Mouse (Mus musculus) neutrophil, adult 5-6 weeks (primary cell): ENCODE measurements around the gene Nol3. TPM values are rescaled to one million over a fixed set of nuclear protein-coding genes. Genes with fewer than 3 reads are reported as not detected.

Source experiments
- ATAC-seq: fragments of 151-379, 151-347 bp; 2 replicates; pipeline ENCODE4 v1.8.0; 2017; ENCODE audit warnings: mild to moderate bottlenecking, moderate TSS enrichment; ENCODE audit not compliant: insufficient number of reproducible peaks, poor library complexity, low FRiP score, severe bottlenecking; ENCODE audit errors: extremely low read depth
- total RNA-seq: library from RNA; stranded (forward); fragments of 200-1000 nt; gene quantifications from 2 replicates; pipeline ENCODE4 v1.2.3, GENCODE M21; 2017

The Nol3 gene
- total RNA-seq, 1 experiment from 2014 or later: not detected

DNA sequence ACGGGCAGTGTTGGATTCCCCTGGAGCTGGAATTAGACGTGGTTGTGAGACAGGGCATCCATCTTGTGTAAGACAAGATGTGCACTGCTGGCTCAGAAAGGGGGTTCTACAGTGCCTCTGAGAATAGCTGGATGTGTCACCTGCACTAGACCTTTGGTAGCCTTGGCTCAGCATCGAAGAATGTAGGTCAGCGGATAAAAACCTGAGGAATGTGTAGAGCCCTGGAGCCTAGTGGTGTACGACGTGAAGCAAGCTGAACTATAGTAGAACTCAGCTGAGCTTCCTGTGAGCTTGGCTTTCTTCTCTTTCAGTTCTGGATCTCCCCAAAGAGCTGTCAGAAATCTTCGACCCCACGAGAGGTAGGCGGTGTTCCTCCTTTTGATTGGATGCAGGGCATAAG lies 27.9 kb downstream of the Nol3 start:
- ATAC-seq: no peak

DNA sequence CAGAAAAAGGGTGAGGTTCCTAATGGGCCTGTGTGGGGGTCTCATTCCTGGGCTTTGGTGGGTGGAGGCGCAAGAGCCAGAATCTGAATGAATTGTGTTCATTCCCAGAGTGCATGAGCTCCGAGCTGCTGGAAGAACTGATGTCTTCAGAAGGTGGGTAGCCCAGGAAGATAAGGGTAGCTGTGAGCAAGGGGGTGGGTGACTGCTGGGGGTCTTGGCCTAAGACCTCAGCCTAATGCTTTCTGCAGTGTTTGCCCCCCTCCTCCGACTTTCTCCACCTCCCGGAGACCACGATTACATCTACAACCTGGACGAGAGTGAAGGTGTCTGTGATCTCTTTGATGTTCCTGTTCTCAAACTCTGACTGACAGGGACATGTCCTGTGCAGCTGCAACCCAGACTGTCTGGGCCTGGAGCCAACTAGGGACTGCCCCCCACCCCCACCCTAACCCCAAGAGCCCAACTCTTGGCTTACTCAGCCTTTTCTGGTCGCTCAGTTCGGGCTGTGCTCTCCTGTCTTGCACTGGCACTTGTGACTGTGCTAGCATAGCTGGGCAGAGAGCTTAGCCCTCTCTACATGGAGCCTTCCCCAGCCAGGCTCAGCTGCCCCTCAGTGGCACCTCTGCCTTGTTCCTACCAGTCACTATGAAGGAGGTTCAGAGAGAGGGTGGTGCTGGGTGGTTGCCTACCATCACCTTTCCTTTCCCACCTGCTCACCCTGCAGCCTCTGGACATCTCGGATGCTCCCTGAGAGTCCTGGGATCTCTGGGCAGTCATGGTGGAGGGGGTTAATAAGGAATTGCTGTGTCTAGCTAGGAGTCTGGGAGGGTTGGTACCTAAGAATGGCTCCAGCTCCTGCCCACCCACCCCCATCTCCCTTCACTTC lies 28.6 kb downstream of the Nol3 start:
- ATAC-seq: no peak

DNA sequence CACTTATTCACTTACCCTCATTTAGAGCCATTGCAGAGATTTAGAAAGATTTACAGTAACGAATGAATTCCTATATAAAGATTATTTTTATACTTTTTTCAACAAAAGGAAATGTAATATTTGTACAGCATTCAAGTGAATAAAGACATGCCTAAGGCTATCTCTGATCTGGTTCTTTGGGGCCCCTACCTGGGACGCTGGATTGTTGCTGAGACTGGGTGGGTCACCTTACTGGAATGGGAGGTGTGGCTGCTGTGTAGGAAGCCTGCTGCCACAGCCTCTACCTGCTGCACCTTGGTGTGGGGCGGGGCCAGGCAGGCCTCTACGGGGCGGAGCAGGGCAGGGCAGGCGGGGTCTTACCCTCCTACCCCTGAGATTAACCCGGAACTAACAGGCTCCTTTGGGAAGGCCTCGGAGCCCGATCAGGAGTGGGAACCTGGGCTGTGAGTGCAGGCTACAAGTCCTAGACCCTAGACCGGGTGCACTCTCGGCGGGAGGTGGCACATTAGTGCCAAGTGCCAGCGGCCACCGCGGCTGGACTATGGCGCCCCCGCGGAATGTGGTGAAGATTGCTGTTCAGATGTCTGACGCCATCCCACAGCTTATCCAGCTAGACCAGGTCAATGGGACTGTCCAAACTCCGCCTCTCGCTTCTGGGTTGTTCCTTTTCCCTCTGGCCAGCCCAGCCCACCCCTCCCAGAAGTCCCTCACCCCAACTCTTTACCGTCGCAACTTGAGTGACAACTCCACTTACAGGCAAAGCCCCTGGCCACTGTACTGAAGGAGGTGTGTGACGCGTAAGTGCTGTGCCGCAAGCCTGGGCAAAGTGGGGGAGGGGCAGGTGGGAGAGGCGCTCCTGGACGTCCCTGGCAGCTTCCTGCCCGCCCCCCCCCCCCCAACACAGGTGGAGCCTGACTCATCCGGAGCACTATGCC lies 29.5 kb downstream of the Nol3 start, which contains the start of gene Elmo3:
TSS of gene Elmo3 (plus strand) at position 391 of the 935 bp plus-strand sequence.
- ATAC-seq: no peak

DNA sequence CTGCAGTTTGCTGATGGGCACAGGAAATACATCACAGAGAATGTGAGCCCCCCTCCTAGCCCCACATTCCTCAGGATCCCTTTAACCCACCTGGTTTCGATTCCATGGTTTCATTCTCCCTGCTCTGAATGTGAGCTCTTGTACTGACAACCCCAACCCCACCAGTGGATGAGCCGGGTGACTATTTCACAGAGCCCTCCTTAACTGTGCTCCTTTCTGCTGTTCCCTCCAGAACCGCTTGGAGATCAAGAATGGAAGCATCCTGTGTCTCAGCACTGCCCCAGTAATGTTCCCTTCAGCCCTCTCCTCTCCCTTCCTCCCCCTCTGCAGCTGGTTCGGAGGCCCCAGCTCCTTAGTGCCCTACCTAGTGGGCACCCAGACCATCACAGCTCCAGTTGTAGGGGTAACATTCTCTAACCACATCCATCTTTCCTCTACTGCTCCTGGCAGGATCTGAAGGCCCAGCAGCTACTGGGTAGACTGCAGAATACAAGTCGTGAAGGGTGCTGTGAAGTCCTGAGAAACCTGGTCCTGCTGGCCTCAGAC lies 30.3 kb downstream of the Nol3 start:
- no peak for ATAC-seq

DNA sequence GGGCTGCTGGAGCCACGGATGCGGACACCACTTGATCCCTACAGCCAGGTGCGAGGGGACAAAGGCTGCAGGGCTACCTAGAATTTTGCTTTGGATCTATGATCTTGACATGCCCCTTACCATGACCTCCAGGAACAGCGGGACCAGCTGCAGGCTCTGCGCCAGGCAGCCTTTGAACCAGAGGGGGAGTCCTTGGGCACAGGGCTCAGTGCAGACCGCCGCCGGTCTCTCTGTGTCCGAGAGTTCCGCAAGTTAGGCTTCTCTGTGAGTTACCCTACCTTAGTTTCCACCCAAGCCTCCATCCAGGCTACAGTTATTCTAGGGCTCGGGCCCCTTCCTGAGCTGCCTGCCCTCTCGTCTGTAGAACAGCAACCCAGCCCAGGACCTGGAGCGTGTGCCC lies 31.7 kb downstream of the Nol3 start:
- ATAC-seq: no peak

DNA sequence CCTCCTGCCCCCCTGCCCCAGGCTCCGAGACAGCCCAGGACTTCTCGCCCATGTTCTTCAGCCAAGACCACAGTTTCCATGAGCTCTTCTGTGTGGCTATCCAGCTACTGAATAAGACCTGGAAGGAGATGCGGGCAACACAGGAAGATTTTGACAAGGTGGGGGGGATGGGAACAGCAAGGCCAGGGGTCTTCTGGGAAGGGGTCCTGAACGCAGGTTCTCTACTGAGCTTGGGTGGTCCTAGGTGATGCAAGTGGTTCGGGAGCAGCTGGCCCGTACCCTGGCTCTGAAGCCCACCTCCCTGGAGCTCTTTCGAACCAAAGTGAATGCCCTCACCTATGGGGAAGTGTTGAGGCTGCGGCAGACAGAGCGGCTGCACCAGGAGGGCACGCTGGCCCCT lies 32.5 kb downstream of the Nol3 start:
- no peak for ATAC-seq

DNA sequence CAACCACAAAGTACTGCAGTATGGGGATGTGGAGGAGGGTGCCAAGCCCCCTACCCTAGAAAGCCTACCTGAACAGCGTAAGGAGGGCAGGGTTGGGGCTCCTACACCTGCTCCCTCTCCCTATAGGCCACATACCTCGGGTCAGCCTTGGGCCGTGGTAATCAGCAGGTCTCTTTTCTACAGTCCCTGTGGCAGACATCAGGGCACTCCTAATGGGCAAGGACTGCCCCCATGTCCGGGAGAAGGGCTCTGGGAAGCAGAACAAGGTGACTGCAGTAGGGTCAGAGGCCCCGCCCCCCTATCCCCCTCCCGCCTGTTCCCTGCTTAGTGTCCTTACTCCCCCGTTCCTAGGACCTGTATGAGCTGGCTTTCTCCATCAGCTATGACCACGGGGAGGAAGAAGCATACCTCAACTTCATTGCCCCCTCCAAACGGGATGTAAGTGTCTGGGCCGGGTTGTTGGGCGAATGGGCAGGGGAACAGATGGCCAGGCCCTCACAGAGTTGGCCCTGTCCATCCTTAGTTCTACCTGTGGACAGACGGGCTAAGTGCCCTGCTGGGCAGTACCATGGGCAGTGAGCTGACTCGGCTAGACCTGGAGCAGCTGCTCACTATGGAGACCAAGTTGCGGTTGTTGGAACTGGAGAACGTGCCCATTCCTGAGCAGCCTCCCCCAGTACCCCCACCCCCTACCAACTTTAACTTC lies 33.4 kb downstream of the Nol3 start:
- no peak for ATAC-seq

DNA sequence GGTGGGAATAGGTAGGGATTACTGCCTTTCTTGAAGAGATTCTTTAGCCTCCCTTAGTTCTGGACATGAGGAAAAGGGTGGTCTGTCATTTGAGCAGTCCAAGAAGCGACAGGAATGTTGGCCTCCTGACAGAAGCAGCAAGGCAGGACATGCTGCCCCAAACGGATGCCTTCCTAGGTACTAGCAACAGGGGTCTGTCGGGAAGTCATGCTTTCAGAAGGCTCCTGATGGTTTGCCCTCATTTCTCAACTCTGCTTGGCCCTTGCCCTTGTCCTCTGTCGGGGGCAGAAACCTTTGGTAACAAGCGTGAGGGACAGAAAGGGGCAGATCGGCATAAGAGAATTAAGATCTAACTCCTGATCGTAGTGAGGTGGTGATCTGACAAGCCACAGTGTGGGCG lies 34.2 kb downstream of the Nol3 start:
- no peak for ATAC-seq

DNA sequence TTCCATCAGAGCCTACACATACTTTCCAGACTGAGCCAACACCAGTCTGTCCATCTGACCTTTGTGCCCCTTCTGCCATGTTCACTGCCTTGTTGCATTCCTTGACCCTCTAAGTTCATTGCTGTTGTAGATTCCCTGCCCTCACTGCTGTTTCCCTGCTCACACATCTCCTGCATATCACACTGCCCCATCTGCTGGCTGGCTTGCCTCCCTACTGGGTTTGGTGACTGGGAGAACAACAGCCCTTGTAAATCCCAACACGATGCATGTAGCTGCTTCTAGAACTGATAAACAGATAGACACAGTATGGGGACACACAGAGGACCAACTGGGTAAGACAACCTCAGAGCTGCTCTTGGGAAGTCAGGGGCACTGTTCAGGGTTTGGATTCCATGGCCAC lies 35.8 kb downstream of the Nol3 start:
- no peak for ATAC-seq

DNA sequence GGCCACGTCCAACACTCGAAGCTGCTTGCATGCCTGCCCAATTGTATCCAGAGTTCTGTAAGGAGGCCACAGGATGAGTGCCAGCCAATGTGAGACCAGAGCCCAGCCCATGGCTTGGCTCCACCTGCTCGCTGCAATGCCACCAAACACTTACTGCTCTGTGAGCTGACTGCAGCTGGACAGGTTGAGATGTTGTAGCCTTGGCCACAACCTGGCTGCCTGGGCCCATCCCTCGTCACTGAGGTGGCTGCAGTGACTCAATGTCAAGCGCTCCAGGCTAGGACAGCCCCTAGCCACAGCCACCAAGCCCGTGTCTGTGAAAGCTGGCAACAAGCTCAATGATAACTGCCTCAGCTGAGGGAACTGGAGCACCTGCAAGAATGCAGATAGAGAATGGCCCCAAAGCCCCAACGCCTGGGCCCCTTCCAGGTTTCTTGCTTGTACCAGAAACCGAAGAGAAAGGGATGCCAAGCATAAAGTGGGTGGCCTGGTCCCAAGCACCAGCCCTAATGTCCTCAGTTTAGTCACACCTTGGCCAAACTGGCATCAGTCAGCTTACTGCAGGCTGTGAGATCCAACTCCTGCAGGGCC lies 37.0 kb downstream of the Nol3 start:
- no peak for ATAC-seq

DNA sequence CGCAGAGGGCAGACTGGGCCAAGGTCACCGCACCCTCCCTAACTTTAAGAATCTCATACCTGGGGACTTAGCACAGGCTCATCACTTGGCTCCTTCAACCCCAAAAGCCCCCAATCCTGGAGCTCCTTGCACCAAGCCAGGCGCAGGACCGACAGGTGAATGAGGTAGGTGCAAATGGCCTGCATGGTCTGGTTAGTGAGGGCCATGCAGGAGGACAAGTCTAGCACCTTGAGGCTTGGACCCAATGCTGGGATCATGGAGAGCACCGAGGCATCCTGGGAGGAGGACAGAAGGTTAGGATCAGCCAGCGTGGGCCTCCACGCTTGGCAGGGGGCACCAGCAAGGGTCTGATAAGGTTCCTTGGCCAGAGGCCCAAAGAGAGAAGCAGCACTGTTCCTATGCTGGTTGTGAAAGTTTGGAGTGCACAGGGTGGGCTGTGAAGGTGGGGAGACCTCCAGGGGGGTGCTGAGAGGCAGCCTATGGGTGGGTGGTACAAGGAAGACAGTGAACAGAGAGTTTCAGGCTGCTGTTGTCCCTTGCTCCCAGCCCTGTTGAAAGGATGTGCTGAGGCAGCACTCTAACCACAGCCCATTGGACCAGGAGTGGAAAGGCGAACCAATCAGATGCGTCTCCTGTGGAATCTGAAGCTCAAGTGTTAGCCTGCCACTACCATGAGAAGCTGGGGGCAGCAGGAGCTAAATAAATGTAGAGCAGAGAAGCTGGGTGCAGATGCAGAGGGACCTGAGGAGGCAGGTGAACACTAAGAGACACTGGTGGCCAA lies 37.9 kb downstream of the Nol3 start:
- ATAC-seq: no peak

DNA sequence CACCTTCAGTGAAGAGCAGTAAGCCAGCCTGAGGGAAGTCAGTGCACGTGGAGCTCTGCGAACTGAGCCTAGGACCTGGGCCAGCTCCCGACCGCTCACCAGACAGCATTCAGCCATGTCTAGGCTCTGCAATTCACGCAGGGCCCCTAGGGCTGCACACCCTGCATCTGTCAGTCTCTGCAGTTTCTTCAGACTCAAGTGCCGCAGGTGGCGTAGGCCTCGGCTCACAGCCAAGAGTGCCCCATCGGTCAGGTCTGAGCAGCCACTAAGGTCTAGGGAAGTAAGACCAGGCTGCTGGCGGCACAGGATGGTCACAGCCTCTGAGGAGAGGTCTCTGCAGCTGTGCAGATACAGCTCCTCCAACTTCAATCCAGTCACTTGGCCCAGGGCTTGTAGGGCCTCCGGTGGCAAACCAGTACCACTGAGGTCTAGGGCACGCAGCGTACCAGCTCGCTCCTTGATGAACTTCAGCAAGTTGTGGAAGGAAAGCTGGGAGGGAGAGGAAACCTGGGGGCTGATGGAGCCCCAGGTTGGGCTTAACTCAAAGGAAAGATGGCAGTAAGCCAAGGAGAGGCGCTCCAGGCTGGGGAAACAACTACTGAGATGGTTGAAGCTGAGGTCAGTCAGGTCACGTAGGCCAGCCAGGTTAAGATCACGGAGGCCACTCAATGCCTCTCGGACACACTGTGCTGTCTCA lies 39.3 kb downstream of the Nol3 start:
- ATAC-seq: no peak

DNA sequence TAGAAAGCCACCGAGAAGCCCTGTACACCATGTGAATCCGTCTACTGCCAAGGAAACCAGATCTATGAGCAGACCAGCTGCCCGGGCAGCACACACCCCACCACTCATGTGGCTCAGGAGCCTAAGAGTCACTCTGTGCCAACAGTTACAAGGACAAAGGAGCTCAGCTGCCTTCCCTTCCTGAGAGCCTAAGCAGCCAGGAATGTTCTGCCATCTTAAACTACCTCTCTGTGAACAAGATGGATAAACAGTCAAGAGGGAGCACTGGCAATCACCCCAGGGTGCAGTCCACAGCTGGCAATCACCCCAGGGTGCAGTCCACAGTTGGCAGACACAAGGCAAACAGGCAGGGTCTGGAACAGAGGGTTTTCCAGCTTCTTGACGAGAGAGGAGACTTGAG lies 42.0 kb downstream of the Nol3 start:
- ATAC-seq: no peak

DNA sequence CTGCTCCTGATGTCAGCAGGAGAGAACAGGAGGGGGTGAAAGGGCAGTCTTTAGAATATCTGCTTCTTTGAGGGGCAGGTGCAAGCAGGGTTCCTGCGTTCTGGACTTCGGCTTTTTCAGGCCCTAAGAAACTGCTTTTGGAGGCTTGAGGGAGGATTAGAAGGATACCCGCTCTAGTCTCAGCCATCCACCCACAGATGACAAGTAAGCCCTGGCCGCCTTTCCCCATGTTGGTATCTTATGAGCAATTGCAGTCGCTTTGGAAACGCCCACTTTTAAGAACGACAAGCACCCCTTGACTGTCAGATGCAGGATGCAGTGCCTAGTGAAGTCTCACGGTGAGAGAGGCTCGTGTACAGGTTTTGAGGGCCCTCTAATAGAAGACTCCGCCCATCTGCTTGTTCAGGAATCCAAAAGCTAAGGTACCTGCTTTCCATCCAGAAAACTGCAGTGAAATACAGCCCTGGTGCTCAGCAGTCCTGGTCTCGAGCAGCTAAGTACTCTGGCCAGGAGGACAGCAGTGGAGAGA lies 42.8 kb downstream of the Nol3 start:
- ATAC-seq: no peak

DNA sequence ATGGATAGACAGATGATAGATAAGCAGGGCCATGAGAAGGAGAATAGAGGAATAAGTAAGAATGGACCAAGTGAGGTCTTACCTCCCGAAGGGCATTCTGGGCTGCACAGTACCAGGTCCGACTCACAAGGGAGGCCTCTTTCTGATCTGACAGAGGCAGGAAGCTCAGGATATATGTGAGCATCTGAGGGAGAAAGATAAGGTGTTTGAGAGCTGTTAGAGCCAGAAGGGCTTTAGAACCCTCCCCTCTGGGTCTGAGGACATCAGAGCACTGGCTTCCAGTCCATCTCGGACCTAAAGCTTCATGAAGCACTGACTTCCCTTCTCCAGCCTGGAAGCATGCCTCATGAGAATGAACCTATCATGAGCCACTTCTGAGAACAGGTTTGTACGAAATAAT lies 47.2 kb downstream of the Nol3 start:
- no peak for ATAC-seq

DNA sequence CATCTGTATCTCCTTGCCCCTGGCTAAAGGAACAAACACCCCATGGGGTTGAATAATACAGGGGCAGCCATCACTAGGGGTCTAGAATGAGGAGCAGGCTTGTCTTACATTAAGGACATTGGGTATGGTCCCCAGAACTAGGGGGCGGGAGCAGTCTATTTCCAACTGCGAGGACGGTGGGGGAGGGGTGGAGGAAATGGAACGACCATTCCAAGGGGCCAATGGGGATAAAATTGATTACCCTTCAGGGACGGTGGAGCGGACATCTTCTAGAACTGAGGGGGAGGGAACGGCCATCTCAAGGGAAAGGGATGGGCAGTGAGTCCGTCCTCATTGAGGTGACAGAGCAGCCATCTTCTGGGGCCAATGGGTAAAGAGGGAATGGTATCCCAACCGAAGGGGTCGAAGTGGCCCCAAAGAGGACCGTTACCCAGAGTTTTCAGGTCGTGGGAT lies 49.7 kb downstream of the Nol3 start:
- ATAC-seq: no peak

DNA sequence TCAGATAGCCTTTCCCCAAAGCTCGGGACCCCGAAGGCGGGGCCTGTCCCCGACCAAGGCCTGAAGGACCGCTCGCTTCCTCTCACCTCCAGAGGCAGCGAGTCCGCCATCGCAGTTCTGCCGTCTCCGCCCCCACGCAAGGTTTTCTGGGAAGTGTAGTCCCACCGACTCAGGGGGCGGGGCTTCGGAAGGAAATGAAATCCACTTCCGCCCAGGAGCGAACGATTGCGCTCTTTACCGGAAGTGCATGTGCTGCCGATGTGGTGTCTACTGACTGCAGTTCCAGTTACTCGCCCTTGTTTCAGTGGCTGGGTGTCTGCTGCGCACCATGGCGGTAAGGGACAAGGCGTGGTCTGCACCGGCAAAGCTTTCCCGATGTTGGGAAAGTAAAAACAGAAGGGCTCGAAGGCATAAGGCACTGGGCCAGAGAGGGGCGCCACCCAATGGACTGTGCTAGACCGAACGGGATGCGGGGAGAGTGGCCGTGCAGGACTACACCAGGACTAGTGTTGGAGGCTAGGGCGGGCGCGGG lies 50.3 kb downstream of the Nol3 start, which contains the start of the genes Lrrc29 and Tmem208:
TSS of gene Lrrc29 (minus strand) at position 138 of the 532 bp plus-strand sequence.
TSS of gene Tmem208 (plus strand) at position 214 of the 532 bp plus-strand sequence.
- peak; percentile 95 for ATAC-seq
